Mouse (Mus musculus): ENCODE results near the gene Prox2.

- TF ChIP-seq POLR2A (IDR thresholded peaks at IDR 0.05; ENCODE audit: borderline replicate concordance, insufficient read depth, low read length) (no peak), CTCF (IDR thresholded peaks at IDR 0.05; ENCODE audit: borderline replicate concordance, insufficient read depth, low read depth, low read length) (no peak)
Observed at GRCm38 (mm10) chr12:85146881-85147280, 36.3 kb upstream of the Prox2 start.

Data from cerebellum, adult 2 months (tissue).